Comparison of ENCODE assay signal across 18 mouse cellular contexts in the genomic region with DNA sequence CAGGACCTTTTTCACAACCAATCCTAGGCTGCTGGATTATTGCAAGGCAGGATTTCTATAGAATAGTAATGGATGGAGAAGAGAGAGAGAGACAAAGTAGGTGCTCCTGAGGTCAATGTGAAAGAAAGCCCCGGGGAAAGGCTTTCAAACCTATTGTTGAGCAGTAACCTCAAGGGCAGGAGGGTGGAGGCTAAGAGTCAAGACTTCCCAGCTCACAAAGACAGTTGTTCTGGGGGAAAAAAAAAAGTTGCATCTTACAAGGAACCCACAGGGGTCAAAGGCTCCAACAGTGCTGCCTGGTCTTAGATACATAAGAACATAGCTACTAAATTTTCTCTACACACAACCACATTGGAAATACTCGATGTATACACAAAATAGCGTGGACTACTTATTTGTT.
"Had no signal": no experiment of that assay in that cellular context is flagged by ENCODE, and none has a peak within 500 bp of the region (broad histone marks: within the 10 kb centered on the region; RNA-seq: fewer than 3 reads in every experiment).

No protein-coding gene starts in this region.

- H3K4me3 ChIP-seq: midbrain, embryonic 13.5 days; myocyte; neural tube, embryonic 13.5 days; neural tube, embryonic 15.5 days had no signal

- H3K9ac ChIP-seq: lung, embryonic 14.5 days; midbrain, embryonic 13.5 days; neural tube, embryonic 13.5 days; neural tube, embryonic 15.5 days had no signal

- ATAC-seq: midbrain, embryonic 13.5 days; midbrain, embryonic 16.5 days had no signal

- H3K27ac ChIP-seq: midbrain, embryonic 13.5 days; neural tube, embryonic 13.5 days; neural tube, embryonic 15.5 days had no signal

- DNase-seq: lung, adult 18-20 months; lung, embryonic 14.5 days; lung, postnatal 10 days; lung, postnatal 4 days; retina, postnatal 1 day; right cerebral cortex, adult 18-20 months; right cerebral cortex, postnatal 25 days; right cerebral cortex, postnatal 4 days; spleen, adult 18-20 months; thymus, adult 18-20 months; thymus, postnatal 14 days; thymus, postnatal 36 days had no signal

- H3K9me3 ChIP-seq: midbrain, embryonic 13.5 days; neural tube, embryonic 13.5 days; neural tube, embryonic 15.5 days had no signal

- H3K36me3 ChIP-seq: midbrain, embryonic 13.5 days; neural tube, embryonic 13.5 days; neural tube, embryonic 15.5 days had no signal

- H3K4me2 ChIP-seq: lung, embryonic 14.5 days; midbrain, embryonic 11.5 days; midbrain, embryonic 13.5 days; neural tube, embryonic 13.5 days; neural tube, embryonic 15.5 days had no signal

- H3K27me3 ChIP-seq: midbrain, embryonic 13.5 days; neural tube, embryonic 13.5 days; neural tube, embryonic 15.5 days had no signal
